Mouse (Mus musculus): ENCODE results near the gene Tmem258. TPM values are rescaled to one million over a fixed set of nuclear protein-coding genes. Genes with fewer than 3 reads are reported as not detected.
A peak's percentile ranks its signal among the peaks of the same experiment; 100 is the strongest.

Gene Tmem258
- total and polyA plus RNA-seq, 2 experiments = 41.1 to 133 TPM

GRCm38 (mm10) chr19:10182142-10182541 is 21.7 kb upstream of the Tmem258 start:
- no peak for TF ChIP-seq POLR2A (IDR thresholded peaks at IDR 0.05; ENCODE audit: extremely low read depth, insufficient read depth, low read length)
- TF ChIP-seq CTCF (IDR thresholded peaks at IDR 0.05; ENCODE audit: low read depth, low read length) = no peak
- Histone ChIP-seq H3K9ac (ENCODE audit: low read depth, low read length) (peak overlapping the region; percentile 75), H3K79me2 (ENCODE audit: control insufficient read depth, insufficient read depth, low read length) (peaks cover 9% of the 10 kb centered on the region; the same call in 1 of the 2 replicates), H3K27ac (replicated peaks; ENCODE audit: insufficient read depth, low read depth, low read length) (peak overlapping the region; percentile 86), H3K36me3 (ENCODE audit: control insufficient read depth, insufficient read depth, low read length) (peaks cover 20% of the 10 kb centered on the region; the same call in 1 of the 2 replicates), H3K4me1 (ENCODE audit: control insufficient read depth, insufficient read depth, low read length) (peaks cover 31% of the 10 kb centered on the region), H3K27me3 (ENCODE audit: control insufficient read depth, insufficient read depth, low read length) (no peaks in the 10 kb centered on the region), H3K4me3 (ENCODE audit: insufficient read depth, low read depth, low read length) (peak overlapping the region; percentile 80)
- 6% methylated on average over 7 of the region's 7 CpGs for WGBS
- peak; percentile 67 for DNase-seq (ENCODE audit: extremely low read depth, low read depth, low spot score)

DNA sequence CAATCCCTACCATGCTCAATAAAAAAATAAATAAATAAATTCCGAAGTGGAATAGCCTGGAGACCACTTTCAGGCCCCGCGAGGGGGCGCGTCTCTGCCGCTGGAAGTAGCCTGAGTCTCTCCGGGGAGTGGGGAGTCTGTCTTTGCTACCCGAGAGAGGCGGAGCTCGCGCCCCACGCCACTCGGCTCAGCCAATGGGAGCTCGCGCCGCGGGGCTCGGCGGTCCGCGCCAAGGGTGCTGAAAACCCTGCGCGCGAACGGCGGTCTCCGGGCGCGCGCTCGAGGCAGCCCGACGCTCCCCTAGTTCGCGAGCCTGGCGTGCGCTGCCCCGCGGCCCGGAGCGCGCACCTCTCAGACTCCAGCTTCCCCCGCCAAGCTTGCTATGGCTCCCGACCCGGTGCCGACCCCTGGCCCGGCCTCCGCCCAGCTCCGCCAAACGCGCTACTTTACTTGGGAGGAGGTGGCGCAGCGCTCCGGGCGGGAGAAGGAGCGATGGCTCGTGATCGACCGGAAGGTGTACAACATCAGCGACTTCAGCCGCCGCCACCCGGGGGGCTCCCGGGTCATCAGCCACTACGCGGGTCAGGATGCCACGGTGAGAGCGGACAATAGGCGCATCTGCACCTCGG is 21.0 kb upstream of the Tmem258 start, which contains the start of gene Fads1:
TSS of gene Fads1 (plus strand) at position 219 of the 629 bp plus-strand sequence.
- Histone ChIP-seq H3K36me3 (ENCODE audit: control insufficient read depth, insufficient read depth, low read length) (peaks cover 22% of the 10 kb centered on the region; the same call in 1 of the 2 replicates), H3K9ac (ENCODE audit: low read depth, low read length) (peak within 1 kb of the TSS; percentile 91), H3K27ac (replicated peaks; ENCODE audit: insufficient read depth, low read depth, low read length) (peak within 1 kb of the TSS; percentile 89), H3K79me2 (ENCODE audit: control insufficient read depth, insufficient read depth, low read length) (peaks cover 9% of the 10 kb centered on the region; the same call in 1 of the 2 replicates), H3K4me1 (ENCODE audit: control insufficient read depth, insufficient read depth, low read length) (peaks cover 32% of the 10 kb centered on the region), H3K4me3 (ENCODE audit: insufficient read depth, low read depth, low read length) (peak within 1 kb of the TSS; percentile 80), H3K27me3 (ENCODE audit: control insufficient read depth, insufficient read depth, low read length) (no peaks in the 10 kb centered on the region)
- peak; percentile 82 for DNase-seq (ENCODE audit: extremely low read depth, low read depth, low spot score)
- TF ChIP-seq POLR2A (IDR thresholded peaks at IDR 0.05; ENCODE audit: extremely low read depth, insufficient read depth, low read length) = peak; percentile 62
- TF ChIP-seq CTCF (IDR thresholded peaks at IDR 0.05; ENCODE audit: low read depth, low read length) = peak; percentile 70
- WGBS = under 1% methylated on average over 70 of the region's 70 CpGs

- TF ChIP-seq POLR2A (IDR thresholded peaks at IDR 0.05; ENCODE audit: extremely low read depth, insufficient read depth, low read length) (no peak), CTCF (IDR thresholded peaks at IDR 0.05; ENCODE audit: low read depth, low read length) (no peak)
- H3K9ac ChIP-seq (ENCODE audit: low read depth, low read length) = peak overlapping the region; percentile 91
- WGBS = under 1% methylated on average over 35 of the region's 35 CpGs
- H3K27ac ChIP-seq (replicated peaks; ENCODE audit: insufficient read depth, low read depth, low read length) = peak overlapping the region; percentile 89
- peak; percentile 85 for DNase-seq (ENCODE audit: extremely low read depth, low read depth, low spot score)
- H3K79me2 ChIP-seq (ENCODE audit: control insufficient read depth, insufficient read depth, low read length) = peaks cover 9% of the 10 kb centered on the region; the same call in 1 of the 2 replicates
- H3K4me3 ChIP-seq (ENCODE audit: insufficient read depth, low read depth, low read length) = peak overlapping the region; percentile 80
- H3K27me3 ChIP-seq (ENCODE audit: control insufficient read depth, insufficient read depth, low read length) = no peaks in the 10 kb centered on the region
- H3K4me1 ChIP-seq (ENCODE audit: control insufficient read depth, insufficient read depth, low read length) = peaks cover 34% of the 10 kb centered on the region
- H3K36me3 ChIP-seq (ENCODE audit: control insufficient read depth, insufficient read depth, low read length) = peaks cover 22% of the 10 kb centered on the region; the same call in 1 of the 2 replicates
Observed at GRCm38 (mm10) chr19:10183299-10183983, 20.4 kb upstream of the Tmem258 start.

- H3K9ac ChIP-seq (ENCODE audit: low read depth, low read length) = peak overlapping the region; percentile 91
- peak overlapping the region; percentile 80 for H3K4me3 ChIP-seq (ENCODE audit: insufficient read depth, low read depth, low read length)
- DNase-seq (ENCODE audit: extremely low read depth, low read depth, low spot score) = peak; percentile 90
- WGBS = 9% methylated on average over 12 of the region's 12 CpGs
- H3K27ac ChIP-seq (replicated peaks; ENCODE audit: insufficient read depth, low read depth, low read length) = peak overlapping the region; percentile 89
- peaks cover 40% of the 10 kb centered on the region for H3K4me1 ChIP-seq (ENCODE audit: control insufficient read depth, insufficient read depth, low read length)
- no peaks in the 10 kb centered on the region for H3K27me3 ChIP-seq (ENCODE audit: control insufficient read depth, insufficient read depth, low read length)
- TF ChIP-seq CTCF (IDR thresholded peaks at IDR 0.05; ENCODE audit: low read depth, low read length) (no peak), POLR2A (IDR thresholded peaks at IDR 0.05; ENCODE audit: extremely low read depth, insufficient read depth, low read length) (peak; percentile 90)
- H3K36me3 ChIP-seq (ENCODE audit: control insufficient read depth, insufficient read depth, low read length) = peaks cover 23% of the 10 kb centered on the region
- peaks cover 9% of the 10 kb centered on the region; the same call in 1 of the 2 replicates for H3K79me2 ChIP-seq (ENCODE audit: control insufficient read depth, insufficient read depth, low read length)
Observed at GRCm38 (mm10) chr19:10184096-10184495, 19.7 kb upstream of the Tmem258 start.

- peak; percentile 67 for DNase-seq (ENCODE audit: extremely low read depth, low read depth, low spot score)
- Histone ChIP-seq H3K4me1 (ENCODE audit: control insufficient read depth, insufficient read depth, low read length) (peaks cover 44% of the 10 kb centered on the region), H3K9ac (ENCODE audit: low read depth, low read length) (peak overlapping the region; percentile 35), H3K4me3 (ENCODE audit: insufficient read depth, low read depth, low read length) (no peak overlapping the region), H3K27me3 (ENCODE audit: control insufficient read depth, insufficient read depth, low read length) (no peaks in the 10 kb centered on the region), H3K27ac (replicated peaks; ENCODE audit: insufficient read depth, low read depth, low read length) (peak overlapping the region; percentile 38), H3K79me2 (ENCODE audit: control insufficient read depth, insufficient read depth, low read length) (peaks cover 6% of the 10 kb centered on the region; the same call in 1 of the 2 replicates), H3K36me3 (ENCODE audit: control insufficient read depth, insufficient read depth, low read length) (peaks cover 39% of the 10 kb centered on the region)
- TF ChIP-seq POLR2A (IDR thresholded peaks at IDR 0.05; ENCODE audit: extremely low read depth, insufficient read depth, low read length) (no peak), CTCF (IDR thresholded peaks at IDR 0.05; ENCODE audit: low read depth, low read length) (no peak)
- 44% methylated on average over 3 of the region's 3 CpGs for WGBS
Observed at GRCm38 (mm10) chr19:10185876-10186275, 17.9 kb upstream of the Tmem258 start.

All from liver, adult 2 months (tissue).